Mouse (Mus musculus) stomach, embryonic 16.5 days (tissue): Measurements from ENCODE around the gene Selenoi. TPM values are rescaled to one million over a fixed set of nuclear protein-coding genes. Genes with fewer than 3 reads are reported as not detected.
A peak's percentile ranks its signal among the peaks of the same experiment; 100 is the strongest.

Experiments used
- ATAC-seq: fragments of 200-750 bp; cut with Nextera tagmentation; 2 replicates; pipeline ENCODE4 v1.8.0; 2017; ENCODE audit warnings: moderate number of reproducible peaks, moderate TSS enrichment; ENCODE audit not compliant: insufficient read depth, low FRiP score
- H3K27ac ChIP-seq: fragments of 300-500 bp; sonication (generic); 2 replicates; pipeline ENCODE4 v1.5.1; 2014; ENCODE audit warnings: low read length
- H3K27me3 ChIP-seq: fragments of 300-500 bp; sonication (generic); 2 replicates; pipeline ENCODE4 v1.6.1; 2014; ENCODE audit warnings: low read length, control low read depth, mixed read lengths; ENCODE audit not compliant: control insufficient read depth, insufficient read depth
- H3K36me3 ChIP-seq: fragments of 300-500 bp; sonication (generic); 2 replicates; pipeline ENCODE4 v1.6.1; 2014; ENCODE audit warnings: low read length; ENCODE audit not compliant: control insufficient read depth, insufficient read depth
- H3K4me1 ChIP-seq: fragments of 300-500 bp; sonication (generic); 2 replicates; pipeline ENCODE4 v1.6.1; 2014; ENCODE audit warnings: low read length, control low read depth, mixed read lengths; ENCODE audit not compliant: control insufficient read depth, insufficient read depth
- H3K4me2 ChIP-seq: fragments of 300-500 bp; sonication (generic); 2 replicates; pipeline ENCODE4 v1.6.1; 2014; ENCODE audit warnings: low read depth, low read length, mixed read lengths
- H3K4me3 ChIP-seq: fragments of 300-500 bp; sonication (generic); replicated peaks from 2 replicates; pipeline ENCODE4 v1.5.1; 2014; ENCODE audit warnings: mild to moderate bottlenecking, low read length
- H3K9ac ChIP-seq: fragments of 300-500 bp; sonication (generic); 2 replicates; pipeline ENCODE4 v1.6.1; 2014; ENCODE audit warnings: low read length
- H3K9me3 ChIP-seq: fragments of 300-500 bp; sonication (generic); replicated peaks from 2 replicates; pipeline ENCODE4 v1.6.1; 2016; ENCODE audit warnings: low read length, control low read depth; ENCODE audit not compliant: control insufficient read depth
- WGBS: fragments of 180-500 bp; shearing (Covaris S2); extraction: QIAGEN DNeasy Blood & Tissue Kit; methylation state at CpG from one replicate; pipeline ENCODE4 v1.1.7; 2014; 5-methylcytosine and 5-hydroxymethylcytosine counted together
- polyA plus RNA-seq: library from polyadenylated mRNA; unstranded; fragments of >200 nt; fragmentation: Nextera tagmentation; extraction: Ambion mirVana; gene quantifications from 2 replicates; pipeline ENCODE4 v1.2.1, GENCODE M21; 2015

The Selenoi gene
- polyA plus RNA-seq, 1 experiment from 2014 or later, result 21.4 TPM

- WGBS, result 78% methylated on average over 4 of the region's 4 CpGs
- Histone ChIP-seq H3K4me2 (no peak overlapping the region), H3K9me3 (0 out of 2 replicates have a peak, but pooled peaks cover 3% of the 10 kb centered on the region), H3K9ac (no peak overlapping the region), H3K27ac (no peak overlapping the region), H3K27me3 (no peaks in the 10 kb centered on the region), H3K4me1 (peaks cover 13% of the 10 kb centered on the region), H3K36me3 (no peaks in the 10 kb centered on the region), H3K4me3 (no peak overlapping the region)
- no peak for ATAC-seq
These were observed 1.5 kb upstream of the Selenoi start for GRCm38 (mm10) chr5:30230901-30231300.

- Histone ChIP-seq H3K4me3 (peak overlapping the region; percentile 85), H3K27ac (peak overlapping the region; percentile 80), H3K4me2 (peak overlapping the region; percentile 77), H3K4me1 (peaks cover 13% of the 10 kb centered on the region), H3K9me3 (0 out of 2 replicates have a peak, but pooled peaks cover 3% of the 10 kb centered on the region), H3K9ac (peak overlapping the region; percentile 74), H3K27me3 (no peaks in the 10 kb centered on the region), H3K36me3 (no peaks in the 10 kb centered on the region)
- whole genome bisulfite sequencing, result 40% methylated on average over 16 of the region's 16 CpGs
- no peak for ATAC-seq
These were observed 500 bp upstream of the Selenoi start for GRCm38 (mm10) chr5:30231891-30232270.

DNA sequence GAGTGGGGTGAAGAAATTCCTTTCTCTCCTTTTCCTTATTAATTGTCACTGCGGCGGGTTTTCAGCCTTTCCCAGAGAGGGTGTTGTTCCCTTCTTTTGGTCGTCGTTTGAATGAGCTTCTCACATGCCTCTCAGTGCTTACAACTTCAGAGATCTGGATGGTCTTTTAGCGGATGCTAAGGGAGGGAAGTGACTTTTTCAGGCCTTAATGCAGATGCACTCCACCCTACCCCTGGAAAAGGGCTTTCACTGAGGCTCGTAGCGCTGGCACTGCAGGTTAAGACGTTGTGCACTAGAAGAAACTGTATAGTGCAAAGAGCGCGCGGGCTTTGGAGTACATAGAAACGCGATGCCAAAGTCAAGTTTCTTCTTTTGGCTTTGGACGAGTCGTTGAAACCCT, 661 bp downstream of the Selenoi start:
- H3K4me2 ChIP-seq, result peak overlapping the region; percentile 77
- WGBS, result 3% methylated on average over 15 of the region's 15 CpGs
- H3K27ac ChIP-seq, result peak overlapping the region; percentile 93
- H3K4me1 ChIP-seq, result peaks cover 13% of the 10 kb centered on the region
- H3K9me3 ChIP-seq, result 0 out of 2 replicates have a peak, but pooled peaks cover 3% of the 10 kb centered on the region
- no peaks in the 10 kb centered on the region for H3K27me3 ChIP-seq
- ATAC-seq, result no peak
- H3K4me3 ChIP-seq, result peak overlapping the region; percentile 85
- no peaks in the 10 kb centered on the region for H3K36me3 ChIP-seq
- H3K9ac ChIP-seq, result peak overlapping the region; percentile 87

- no peaks in the 10 kb centered on the region for H3K36me3 ChIP-seq
- peak overlapping the region; percentile 77 for H3K4me2 ChIP-seq
- peaks cover 13% of the 10 kb centered on the region for H3K4me1 ChIP-seq
- 0 out of 2 replicates have a peak, but pooled peaks cover 3% of the 10 kb centered on the region for H3K9me3 ChIP-seq
- WGBS, result 38% methylated on average over 8 of the region's 8 CpGs
- peak overlapping the region; percentile 85 for H3K4me3 ChIP-seq
- 0 out of 2 replicates have a peak overlapping the region, but pooled peaks have one; percentile 18 for H3K9ac ChIP-seq
- no peaks in the 10 kb centered on the region for H3K27me3 ChIP-seq
- no peak overlapping the region for H3K27ac ChIP-seq
- ATAC-seq, result no peak
These were observed 1.6 kb downstream of the Selenoi start for GRCm38 (mm10) chr5:30233979-30234378.

GRCm38 (mm10) chr5:30235641-30236126, 3.3 kb downstream of the Selenoi start:
- ATAC-seq, result no peak
- peaks cover 13% of the 10 kb centered on the region for H3K4me1 ChIP-seq
- H3K9me3 ChIP-seq, result no peaks in the 10 kb centered on the region
- no peak overlapping the region for H3K4me2 ChIP-seq
- H3K36me3 ChIP-seq, result no peaks in the 10 kb centered on the region
- 78% methylated on average over 2 of the region's 2 CpGs for WGBS
- no peak overlapping the region for H3K27ac ChIP-seq
- H3K9ac ChIP-seq, result no peak overlapping the region
- H3K4me3 ChIP-seq, result no peak overlapping the region
- no peaks in the 10 kb centered on the region for H3K27me3 ChIP-seq

- Histone ChIP-seq H3K4me2 (no peak overlapping the region), H3K9me3 (no peaks in the 10 kb centered on the region), H3K27ac (no peak overlapping the region), H3K4me3 (no peak overlapping the region), H3K36me3 (no peaks in the 10 kb centered on the region), H3K9ac (no peak overlapping the region), H3K4me1 (peaks cover 21% of the 10 kb centered on the region), H3K27me3 (no peaks in the 10 kb centered on the region)
- 84% methylated on average over 5 of the region's 5 CpGs for WGBS
- ATAC-seq, result no peak
These were observed 6.2 kb downstream of the Selenoi start for GRCm38 (mm10) chr5:30238533-30238932.

- ATAC-seq, result no peak
- H3K4me1 ChIP-seq, result peaks cover 21% of the 10 kb centered on the region
- 73% methylated on average over 7 of the region's 7 CpGs for WGBS
These were observed 8.2 kb downstream of the Selenoi start for GRCm38 (mm10) chr5:30240552-30240951.

GRCm38 (mm10) chr5:30242410-30242809, 10.0 kb downstream of the Selenoi start:
- Histone ChIP-seq H3K27me3 (no peaks in the 10 kb centered on the region), H3K4me2 (peak overlapping the region; percentile 8; the same call in 1 of the 2 replicates), H3K9ac (no peak overlapping the region), H3K9me3 (no peaks in the 10 kb centered on the region), H3K27ac (peak overlapping the region; percentile 73), H3K36me3 (peaks cover under 1% of the 10 kb centered on the region; the same call in 1 of the 2 replicates), H3K4me1 (peaks cover 21% of the 10 kb centered on the region), H3K4me3 (no peak overlapping the region)
- 20% methylated on average over 1 of the region's 1 CpGs for WGBS
- ATAC-seq, result peak; percentile 73; the same call in 1 of the 2 replicates

More at GRCm38 (mm10) chr5:30240552-30240951, 8.2 kb downstream of the Selenoi start:
- H3K36me3 ChIP-seq, result no peaks in the 10 kb centered on the region
- no peaks in the 10 kb centered on the region for H3K9me3 ChIP-seq
- H3K9ac ChIP-seq, result no peak overlapping the region
- H3K27ac ChIP-seq, result peak overlapping the region; percentile 52; the same call in 1 of the 2 replicates
- no peak overlapping the region for H3K4me3 ChIP-seq
- H3K27me3 ChIP-seq, result no peaks in the 10 kb centered on the region
- H3K4me2 ChIP-seq, result no peak overlapping the region

- no peaks in the 10 kb centered on the region for H3K9me3 ChIP-seq
- H3K27me3 ChIP-seq, result no peaks in the 10 kb centered on the region
- H3K4me1 ChIP-seq, result peaks cover 21% of the 10 kb centered on the region
- WGBS, result 62% methylated on average over 9 of the region's 9 CpGs
- H3K4me3 ChIP-seq, result no peak overlapping the region
- peaks cover 6% of the 10 kb centered on the region; the same call in 1 of the 2 replicates for H3K36me3 ChIP-seq
- H3K27ac ChIP-seq, result no peak overlapping the region
- no peak overlapping the region for H3K9ac ChIP-seq
- no peak overlapping the region for H3K4me2 ChIP-seq
- no peak for ATAC-seq
These were observed 11.4 kb downstream of the Selenoi start for GRCm38 (mm10) chr5:30243741-30244140.
